Mouse (Mus musculus) ES-Bruce4 (cell line): Measurements from ENCODE around the gene Ccsap.

Experiments used
- CTCF ChIP-seq: IDR thresholded peaks from one replicate; pipeline ENCODE4 v1.8.1; 2011; ENCODE audit warnings: low read depth, low read length
- EP300 ChIP-seq: IDR thresholded peaks from 2 replicates; pipeline ENCODE4 v1.6.1; 2011; ENCODE audit warnings: low read depth, low read length; ENCODE audit not compliant: insufficient read depth

DNA sequence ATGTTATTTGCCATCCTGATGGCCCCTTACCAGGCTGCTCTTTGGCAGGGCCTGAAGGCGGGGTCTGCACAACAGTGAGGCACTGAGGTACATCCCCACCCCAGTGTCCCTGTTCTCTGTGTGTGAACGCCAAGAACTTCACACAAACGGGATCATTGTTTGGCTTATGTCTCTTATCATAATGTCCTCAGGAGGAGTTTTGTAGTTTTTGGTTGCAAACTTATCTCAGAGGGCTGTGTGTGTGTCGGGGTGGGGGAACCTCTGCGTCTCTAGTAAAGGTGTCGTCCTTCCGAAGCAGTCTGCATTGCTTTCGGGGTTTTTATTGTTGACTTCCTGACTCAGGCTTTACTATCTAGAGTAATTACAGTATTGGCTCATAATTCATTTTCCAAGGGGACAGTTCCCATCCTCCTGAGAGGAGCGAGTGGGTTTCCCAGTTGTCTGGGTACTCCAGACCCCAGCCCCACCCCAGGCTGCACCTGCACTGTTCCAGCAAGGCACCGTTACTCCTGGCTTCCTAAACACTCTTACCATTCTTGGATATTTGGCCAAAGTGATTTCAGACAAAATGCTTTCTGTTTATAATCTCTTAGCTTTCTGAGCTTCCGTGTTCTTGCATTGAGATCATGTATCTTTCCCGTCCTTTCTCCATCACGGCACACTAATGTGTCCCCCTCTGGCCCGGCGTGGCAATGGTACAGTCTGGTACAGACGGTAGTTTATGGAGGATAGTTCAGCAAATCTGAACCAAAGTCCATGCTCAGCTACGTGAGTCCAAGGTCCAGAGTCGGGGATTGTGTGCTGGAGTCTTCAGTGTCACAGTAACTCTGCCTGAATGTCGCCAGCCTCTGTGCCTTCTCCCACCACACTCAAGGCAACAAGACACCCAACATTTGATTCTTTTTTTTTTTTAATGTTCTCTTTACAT is 40.1 kb downstream of the Ccsap start:
- TF ChIP-seq CTCF: no peak
- no peak for TF ChIP-seq EP300
